Mouse (Mus musculus): Measurements from ENCODE around the gene Slc1a4.

Gene Slc1a4

GRCm38 (mm10) chr11:20332561-20333514 is at the start of gene Slc1a4:
TSS of gene Slc1a4 (minus strand) at chr11:20332713.
- DNase-seq (ENCODE audit: low read depth), result peak; percentile 97

GRCm38 (mm10) chr11:20380106-20380505 is 47.6 kb upstream of the Slc1a4 start:
- no peak for DNase-seq (ENCODE audit: low read depth)

- no peak for DNase-seq (ENCODE audit: low read depth)
These were observed 44.1 kb upstream of the Slc1a4 start for GRCm38 (mm10) chr11:20376642-20377041.

- no peak for DNase-seq (ENCODE audit: low read depth)
These were observed 40.2 kb upstream of the Slc1a4 start for GRCm38 (mm10) chr11:20372616-20373211.

- no peak for DNase-seq (ENCODE audit: low read depth)
These were observed 38.0 kb upstream of the Slc1a4 start for GRCm38 (mm10) chr11:20370486-20370885.

GRCm38 (mm10) chr11:20366456-20366855 is 33.9 kb upstream of the Slc1a4 start:
- no peak for DNase-seq (ENCODE audit: low read depth)

- DNase-seq (ENCODE audit: low read depth), result no peak
These were observed 28.8 kb upstream of the Slc1a4 start for GRCm38 (mm10) chr11:20361354-20361753.

- no peak for DNase-seq (ENCODE audit: low read depth)
These were observed 25.4 kb upstream of the Slc1a4 start for GRCm38 (mm10) chr11:20357684-20358447.

GRCm38 (mm10) chr11:20348466-20348865 is 16.0 kb upstream of the Slc1a4 start:
- DNase-seq (ENCODE audit: low read depth), result no peak

GRCm38 (mm10) chr11:20347548-20347947 is 15.0 kb upstream of the Slc1a4 start:
- DNase-seq (ENCODE audit: low read depth), result no peak

- DNase-seq (ENCODE audit: low read depth), result no peak
These were observed 13.9 kb upstream of the Slc1a4 start for GRCm38 (mm10) chr11:20346369-20346768.

- no peak for DNase-seq (ENCODE audit: low read depth)
These were observed 11.4 kb upstream of the Slc1a4 start for GRCm38 (mm10) chr11:20343952-20344351.

- no peak for DNase-seq (ENCODE audit: low read depth)
These were observed 9.1 kb upstream of the Slc1a4 start for GRCm38 (mm10) chr11:20341598-20341997.

- no peak for DNase-seq (ENCODE audit: low read depth)
These were observed 6.2 kb upstream of the Slc1a4 start for GRCm38 (mm10) chr11:20338703-20339102.

GRCm38 (mm10) chr11:20334301-20334700 is 1.8 kb upstream of the Slc1a4 start:
- DNase-seq (ENCODE audit: low read depth), result peak; percentile 10

GRCm38 (mm10) chr11:20331690-20332537 is 599 bp downstream of the Slc1a4 start:
- no peak for DNase-seq (ENCODE audit: low read depth)

- peak; percentile 11 for DNase-seq (ENCODE audit: low read depth)
These were observed 1.4 kb downstream of the Slc1a4 start for GRCm38 (mm10) chr11:20331027-20331689.

- no peak for DNase-seq (ENCODE audit: low read depth)
These were observed 2.8 kb downstream of the Slc1a4 start for GRCm38 (mm10) chr11:20329711-20330110.

GRCm38 (mm10) chr11:20328771-20329170 is 3.7 kb downstream of the Slc1a4 start:
- DNase-seq (ENCODE audit: low read depth), result peak; percentile 4

GRCm38 (mm10) chr11:20326328-20326995 is 6.1 kb downstream of the Slc1a4 start:
- no peak for DNase-seq (ENCODE audit: low read depth)
